Mouse (Mus musculus): ENCODE data around the gene Bet1l. TPM values are rescaled to one million over a fixed set of nuclear protein-coding genes. Genes with fewer than 3 reads are reported as not detected.
A peak's percentile ranks its signal among the peaks of the same experiment; 100 is the strongest.

The Bet1l gene
- polyA plus RNA-seq, 1 experiment, result 35.7 TPM

DNA sequence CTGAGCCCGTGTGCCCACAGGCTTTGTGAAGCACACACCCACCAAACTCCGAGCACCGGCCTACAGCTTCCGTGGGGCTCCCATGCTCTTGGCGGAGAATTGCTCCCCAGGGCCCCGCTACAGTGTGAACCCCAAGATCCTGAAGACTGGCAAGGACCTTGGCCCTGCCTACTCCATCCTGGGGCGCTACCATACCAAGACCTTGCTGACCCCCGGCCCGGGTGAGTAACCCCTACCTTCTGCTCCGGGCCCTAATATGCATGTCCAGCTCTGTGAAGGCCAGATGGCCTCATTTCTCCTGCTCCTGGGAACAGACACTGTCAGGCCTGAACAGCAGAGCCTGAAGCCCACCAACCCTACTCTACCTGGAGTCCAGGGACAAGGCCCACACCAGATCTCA is 8.8 kb downstream of the Bet1l start:
- Histone ChIP-seq H3K4me1 (ENCODE audit: control insufficient read depth, insufficient read depth, low read length) (no peaks in the 10 kb centered on the region), H3K27ac (ENCODE audit: insufficient read depth, low read length) (no peak overlapping the region)
- no peak for TF ChIP-seq CTCF (IDR thresholded peaks at IDR 0.05; ENCODE audit: borderline replicate concordance, insufficient read depth, low read length)
- no peak for TF ChIP-seq POLR2A (IDR thresholded peaks at IDR 0.05; ENCODE audit: low read depth, low read length)

DNA sequence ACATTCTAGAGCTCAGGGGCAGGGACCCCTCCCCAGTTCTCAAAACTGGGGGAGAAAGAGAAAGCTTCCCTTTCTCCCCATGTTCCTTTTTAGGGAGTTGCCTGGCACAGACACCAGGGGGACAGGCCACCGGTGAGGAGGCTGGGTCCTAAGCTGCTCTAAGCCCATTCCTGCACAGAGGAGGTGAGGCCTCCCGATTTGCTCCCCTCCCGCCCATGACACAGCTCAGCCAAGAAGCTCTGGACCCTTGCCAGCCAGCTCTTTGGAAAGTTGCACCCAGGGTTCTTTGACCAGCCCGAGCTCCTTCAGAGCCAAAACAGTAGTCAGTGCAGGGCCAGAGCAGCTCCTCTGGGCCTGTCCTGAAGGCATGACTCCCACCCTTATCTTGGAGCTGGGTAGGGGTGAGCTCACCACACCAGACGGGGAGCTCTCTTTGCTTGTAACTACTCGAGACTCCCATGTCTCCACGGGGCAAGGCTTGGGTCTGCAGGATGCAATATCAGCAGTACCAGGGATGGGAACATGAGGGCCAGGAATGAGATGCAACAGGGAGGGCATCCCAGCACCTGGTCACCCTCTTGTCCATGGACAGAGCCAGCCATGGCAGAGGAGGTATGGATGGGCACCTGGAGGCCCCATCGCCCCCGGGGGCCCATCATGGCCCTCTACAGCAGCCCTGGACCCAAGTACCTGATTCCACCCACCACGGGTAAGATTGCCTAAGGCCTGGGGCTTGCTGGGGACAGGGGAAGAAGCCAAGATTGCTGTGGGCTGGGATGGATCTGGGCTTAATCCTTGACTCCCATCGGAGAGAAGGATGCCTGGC is 9.4 kb downstream of the Bet1l start, which contains the start of gene Odf3:
Odf3 (plus strand) TSS at position 51 of the 826 bp plus-strand sequence.
- no peaks in the 10 kb centered on the region for H3K4me1 ChIP-seq (ENCODE audit: control insufficient read depth, insufficient read depth, low read length)
- H3K27ac ChIP-seq (ENCODE audit: insufficient read depth, low read length), result no peak within 1 kb of the TSS
- no peak for TF ChIP-seq CTCF (IDR thresholded peaks at IDR 0.05; ENCODE audit: borderline replicate concordance, insufficient read depth, low read length)
- TF ChIP-seq POLR2A (IDR thresholded peaks at IDR 0.05; ENCODE audit: low read depth, low read length), result no peak
- no peak within 1 kb of the TSS for H3K4me3 ChIP-seq (ENCODE audit: insufficient read depth, low read length)

More for the DNA sequence above, 8.8 kb downstream of the Bet1l start:
- no peak overlapping the region for H3K4me3 ChIP-seq (ENCODE audit: insufficient read depth, low read length)

DNA sequence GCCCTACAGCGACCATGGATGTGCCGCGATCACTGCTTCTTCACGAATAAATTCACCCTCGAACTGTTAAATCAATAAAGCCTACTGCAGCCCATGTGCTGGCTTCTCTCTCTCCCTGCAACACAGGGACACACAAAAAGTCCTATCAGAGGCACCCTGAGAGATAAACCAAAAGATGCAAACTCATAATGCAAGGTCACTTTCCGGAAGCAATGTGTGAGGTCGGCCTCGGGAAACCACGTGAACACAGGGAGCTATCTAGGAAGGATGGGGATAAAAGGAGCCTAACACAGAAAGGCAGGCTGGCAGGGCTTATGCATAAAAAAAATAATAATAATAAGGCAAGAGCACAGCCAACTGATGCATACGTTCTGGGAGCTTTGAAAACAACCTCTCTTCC is 10.7 kb downstream of the Bet1l start:
- Histone ChIP-seq H3K27ac (ENCODE audit: insufficient read depth, low read length) (no peak overlapping the region), H3K4me3 (ENCODE audit: insufficient read depth, low read length) (no peak overlapping the region), H3K4me1 (ENCODE audit: control insufficient read depth, insufficient read depth, low read length) (no peaks in the 10 kb centered on the region)
- no peak for TF ChIP-seq CTCF (IDR thresholded peaks at IDR 0.05; ENCODE audit: borderline replicate concordance, insufficient read depth, low read length)
- no peak for TF ChIP-seq POLR2A (IDR thresholded peaks at IDR 0.05; ENCODE audit: low read depth, low read length)

DNA sequence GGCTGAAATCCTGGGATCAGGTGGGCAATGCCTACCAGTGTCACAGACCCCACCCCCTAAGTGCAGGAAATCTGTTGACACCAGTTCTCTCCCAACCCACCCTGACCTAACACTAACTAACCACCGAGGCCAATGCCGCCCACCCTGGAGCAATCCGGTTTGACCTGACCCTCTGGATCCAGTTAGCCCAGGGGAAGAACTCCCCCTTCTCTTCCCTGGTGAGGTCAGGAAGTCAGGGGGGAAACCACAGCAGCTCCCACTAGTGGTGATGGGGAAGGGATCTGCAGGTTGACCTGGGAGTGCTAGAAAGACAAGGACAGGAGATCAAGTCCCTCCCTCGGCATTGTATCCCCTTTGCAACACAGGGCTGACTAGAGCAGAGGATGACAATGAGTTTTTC is 11.7 kb downstream of the Bet1l start:
- no peak overlapping the region for H3K4me3 ChIP-seq (ENCODE audit: insufficient read depth, low read length)
- no peak for TF ChIP-seq CTCF (IDR thresholded peaks at IDR 0.05; ENCODE audit: borderline replicate concordance, insufficient read depth, low read length)
- no peak for TF ChIP-seq POLR2A (IDR thresholded peaks at IDR 0.05; ENCODE audit: low read depth, low read length)
- no peaks in the 10 kb centered on the region for H3K4me1 ChIP-seq (ENCODE audit: control insufficient read depth, insufficient read depth, low read length)
- H3K27ac ChIP-seq (ENCODE audit: insufficient read depth, low read length), result no peak overlapping the region

DNA sequence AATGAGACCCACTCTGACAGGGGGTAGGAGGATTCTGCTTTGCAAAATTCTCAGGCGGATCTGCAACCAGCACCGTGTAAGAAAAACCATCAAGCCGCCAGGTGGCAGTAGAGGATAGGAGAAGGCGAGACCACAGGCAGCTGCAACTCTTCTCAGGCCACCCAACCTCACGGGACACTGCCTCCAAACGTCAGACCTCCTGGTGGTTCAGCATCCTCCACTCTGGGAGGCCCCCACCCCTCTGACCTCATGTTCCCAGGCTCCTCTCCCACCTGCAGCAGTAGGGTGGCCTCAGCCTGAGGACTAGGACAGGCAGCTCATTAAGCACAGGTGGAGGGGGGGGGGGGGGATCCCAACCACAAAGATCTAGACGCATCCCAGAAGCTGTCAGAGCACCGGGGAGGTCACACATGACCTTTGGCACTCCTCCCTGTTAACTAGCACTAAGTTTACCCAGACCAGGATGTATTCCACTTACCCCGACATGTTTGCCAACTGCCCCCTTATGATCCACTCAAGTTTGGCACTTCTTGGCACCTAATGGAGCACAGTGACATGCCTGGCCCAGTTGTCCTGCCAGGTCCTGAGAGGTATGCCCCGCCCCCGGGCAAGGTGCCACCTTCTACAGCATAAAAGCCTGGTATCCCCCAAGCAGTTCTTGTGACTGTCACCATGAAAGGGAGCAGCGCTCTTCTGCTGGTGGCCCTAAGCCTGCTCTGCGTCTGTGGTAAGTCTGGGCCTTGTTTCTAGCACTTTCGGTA is 12.3 kb downstream of the Bet1l start, which contains the start of gene Scgb1c1:
Scgb1c1 (plus strand) TSS at position 643 of the 761 bp plus-strand sequence.
- no peak within 1 kb of the TSS for H3K27ac ChIP-seq (ENCODE audit: insufficient read depth, low read length)
- TF ChIP-seq CTCF (IDR thresholded peaks at IDR 0.05; ENCODE audit: borderline replicate concordance, insufficient read depth, low read length) (peak; percentile 83), POLR2A (IDR thresholded peaks at IDR 0.05; ENCODE audit: low read depth, low read length) (no peak)

DNA sequence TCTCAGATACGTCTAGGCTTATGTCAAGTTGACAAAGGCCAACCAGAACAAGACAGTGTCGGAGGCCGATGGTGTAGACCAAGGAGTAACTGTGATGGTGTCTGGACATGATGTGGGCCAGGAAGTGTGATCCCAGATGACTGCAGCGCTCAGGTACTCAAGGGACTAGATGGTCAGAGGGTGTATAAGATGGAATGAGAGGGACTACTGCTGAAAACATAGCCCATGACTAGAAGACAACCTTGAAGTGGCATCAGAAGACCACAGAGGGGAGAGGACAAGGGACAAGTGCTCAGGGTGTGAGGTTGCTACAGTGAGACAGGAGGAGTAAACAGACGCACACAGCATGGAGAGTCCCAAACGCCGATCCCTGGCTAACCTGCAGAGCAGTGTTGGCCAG is 13.6 kb downstream of the Bet1l start:
- H3K27ac ChIP-seq (ENCODE audit: insufficient read depth, low read length), result no peak overlapping the region
- no peak overlapping the region for H3K4me3 ChIP-seq (ENCODE audit: insufficient read depth, low read length)
- TF ChIP-seq CTCF (IDR thresholded peaks at IDR 0.05; ENCODE audit: borderline replicate concordance, insufficient read depth, low read length) (no peak), POLR2A (IDR thresholded peaks at IDR 0.05; ENCODE audit: low read depth, low read length) (no peak)
- no peaks in the 10 kb centered on the region for H3K4me1 ChIP-seq (ENCODE audit: control insufficient read depth, insufficient read depth, low read length)

More for the DNA sequence above, 12.3 kb downstream of the Bet1l start, which contains the start of gene Scgb1c1:
- Histone ChIP-seq H3K4me1 (ENCODE audit: control insufficient read depth, insufficient read depth, low read length) (no peaks in the 10 kb centered on the region), H3K4me3 (ENCODE audit: insufficient read depth, low read length) (no peak within 1 kb of the TSS)

DNA sequence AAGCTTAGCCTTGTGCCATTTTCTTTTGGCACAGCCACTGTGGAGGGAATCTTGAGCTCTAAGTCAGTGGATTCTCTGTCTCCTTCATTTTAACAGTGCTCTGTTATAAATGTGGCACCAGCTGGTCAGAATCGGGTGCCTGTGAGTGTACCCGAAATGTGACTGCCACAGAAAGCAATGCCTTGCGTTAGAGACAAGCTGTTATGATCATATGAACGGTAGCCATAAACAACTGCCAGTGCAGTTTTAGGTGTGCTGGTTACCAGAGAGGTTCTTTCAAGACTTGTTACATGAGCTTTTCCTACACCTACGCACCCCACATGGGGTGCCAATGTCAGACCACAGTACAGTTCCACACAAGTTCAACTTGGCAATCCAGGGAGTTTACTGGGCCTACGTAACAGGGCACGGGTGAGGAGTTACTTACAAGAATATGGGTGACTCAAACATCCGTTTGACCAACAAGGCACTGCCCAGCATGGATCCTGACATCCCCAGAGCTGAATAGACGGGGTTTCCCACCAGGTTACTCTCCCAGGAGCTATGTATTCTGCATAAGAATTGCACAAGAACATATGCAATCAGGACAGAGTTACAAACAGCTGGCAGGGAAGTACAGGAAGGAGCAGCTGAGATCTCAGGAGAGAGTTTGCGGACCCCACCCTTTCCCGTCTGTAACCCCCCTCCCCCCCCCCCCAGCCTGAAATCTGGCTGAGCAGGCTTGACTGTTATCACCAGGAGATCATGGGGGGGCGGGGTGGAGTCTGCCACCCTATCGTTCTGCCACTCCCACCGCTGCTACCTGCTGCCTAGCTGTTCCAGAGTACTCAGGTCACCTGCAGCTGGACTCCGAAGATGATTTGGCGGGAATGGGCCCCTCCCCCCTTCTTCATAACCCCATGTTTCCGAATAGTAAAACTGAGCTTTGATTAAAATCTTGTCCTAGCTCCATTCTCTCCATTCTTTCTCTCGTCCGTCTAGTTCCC is 16.3 kb downstream of the Bet1l start:
- no peak overlapping the region for H3K27ac ChIP-seq (ENCODE audit: insufficient read depth, low read length)
- H3K4me3 ChIP-seq (ENCODE audit: insufficient read depth, low read length), result no peak overlapping the region
- no peaks in the 10 kb centered on the region for H3K4me1 ChIP-seq (ENCODE audit: control insufficient read depth, insufficient read depth, low read length)
- TF ChIP-seq POLR2A (IDR thresholded peaks at IDR 0.05; ENCODE audit: low read depth, low read length) (no peak), CTCF (IDR thresholded peaks at IDR 0.05; ENCODE audit: borderline replicate concordance, insufficient read depth, low read length) (no peak)

- H3K4me3 ChIP-seq (ENCODE audit: insufficient read depth, low read length), result no peak overlapping the region
- H3K27ac ChIP-seq (ENCODE audit: insufficient read depth, low read length), result no peak overlapping the region
- TF ChIP-seq CTCF (IDR thresholded peaks at IDR 0.05; ENCODE audit: borderline replicate concordance, insufficient read depth, low read length), result no peak
- TF ChIP-seq POLR2A (IDR thresholded peaks at IDR 0.05; ENCODE audit: low read depth, low read length), result no peak
Observed at GRCm38 (mm10) chr7:140839556-140839955, 17.8 kb downstream of the Bet1l start.

More at GRCm38 (mm10) chr7:140839556-140839955, 17.8 kb downstream of the Bet1l start:
- H3K4me1 ChIP-seq (ENCODE audit: control insufficient read depth, insufficient read depth, low read length), result no peaks in the 10 kb centered on the region

All from embryonic fibroblast, embryonic 13.5 days (primary cell).